Mouse (Mus musculus): ENCODE results near the gene Sacs.

Gene Sacs

GRCm38 (mm10) chr14:61161367-61162334 lies 23.4 kb downstream of the Sacs start:
- DNase-seq (ENCODE audit: low read depth) = no peak

- DNase-seq (ENCODE audit: low read depth) = no peak
Measured at GRCm38 (mm10) chr14:61164461-61164860, 26.2 kb downstream of the Sacs start.

- no peak for DNase-seq (ENCODE audit: low read depth)
Measured at GRCm38 (mm10) chr14:61165929-61166328, 27.7 kb downstream of the Sacs start.

- no peak for DNase-seq (ENCODE audit: low read depth)
Measured at GRCm38 (mm10) chr14:61171261-61171970, 33.2 kb downstream of the Sacs start.

GRCm38 (mm10) chr14:61172548-61173158 lies 34.4 kb downstream of the Sacs start:
- peak; percentile 99 for DNase-seq (ENCODE audit: low read depth)

- DNase-seq (ENCODE audit: low read depth) = peak; percentile 12
Measured at GRCm38 (mm10) chr14:61173229-61173628, 35.0 kb downstream of the Sacs start.

GRCm38 (mm10) chr14:61191904-61192303 lies 53.6 kb downstream of the Sacs start:
- no peak for DNase-seq (ENCODE audit: low read depth)

GRCm38 (mm10) chr14:61192326-61192725 lies 54.1 kb downstream of the Sacs start:
- no peak for DNase-seq (ENCODE audit: low read depth)

GRCm38 (mm10) chr14:61194416-61194815 lies 56.2 kb downstream of the Sacs start:
- no peak for DNase-seq (ENCODE audit: low read depth)

- no peak for DNase-seq (ENCODE audit: low read depth)
Measured at GRCm38 (mm10) chr14:61210111-61210510, 71.9 kb downstream of the Sacs start.

GRCm38 (mm10) chr14:61211754-61212153 lies 73.5 kb downstream of the Sacs start:
- DNase-seq (ENCODE audit: low read depth) = no peak

GRCm38 (mm10) chr14:61221166-61221565 lies 82.9 kb downstream of the Sacs start:
- no peak for DNase-seq (ENCODE audit: low read depth)

- DNase-seq (ENCODE audit: low read depth) = no peak
Measured at GRCm38 (mm10) chr14:61222506-61222905, 84.2 kb downstream of the Sacs start.

GRCm38 (mm10) chr14:61223740-61224139 lies 85.5 kb downstream of the Sacs start:
- DNase-seq (ENCODE audit: low read depth) = no peak

- no peak for DNase-seq (ENCODE audit: low read depth)
Measured at GRCm38 (mm10) chr14:61224387-61225077, 86.3 kb downstream of the Sacs start.

GRCm38 (mm10) chr14:61226151-61226550 lies 87.9 kb downstream of the Sacs start:
- DNase-seq (ENCODE audit: low read depth) = no peak

GRCm38 (mm10) chr14:61229763-61230162 lies 91.5 kb downstream of the Sacs start:
- no peak for DNase-seq (ENCODE audit: low read depth)

GRCm38 (mm10) chr14:61230179-61230578 lies 91.9 kb downstream of the Sacs start:
- DNase-seq (ENCODE audit: low read depth) = no peak

GRCm38 (mm10) chr14:61232016-61232568 lies 93.8 kb downstream of the Sacs start:
- DNase-seq (ENCODE audit: low read depth) = no peak

GRCm38 (mm10) chr14:61235846-61236474 lies 97.7 kb downstream of the Sacs start:
- DNase-seq (ENCODE audit: low read depth) = no peak

- no peak for DNase-seq (ENCODE audit: low read depth)
Measured at GRCm38 (mm10) chr14:61237101-61237654, 98.9 kb downstream of the Sacs start.

Data from fibroblast of lung, adult 2 months (primary cell).